Mouse (Mus musculus) lung, postnatal 0 days (tissue): ENCODE data around the gene Gramd1a.

Experiments used
- CTCF ChIP-seq: IDR thresholded peaks from 2 replicates; pipeline ENCODE4 v1.5.1; 2016; ENCODE audit warnings: antibody characterized with exemption, mild to moderate bottlenecking
- EP300 ChIP-seq: IDR thresholded peaks from 2 replicates; pipeline ENCODE4 v1.6.1; 2016; ENCODE audit warnings: antibody characterized with exemption, mild to moderate bottlenecking, control low read depth

DNA sequence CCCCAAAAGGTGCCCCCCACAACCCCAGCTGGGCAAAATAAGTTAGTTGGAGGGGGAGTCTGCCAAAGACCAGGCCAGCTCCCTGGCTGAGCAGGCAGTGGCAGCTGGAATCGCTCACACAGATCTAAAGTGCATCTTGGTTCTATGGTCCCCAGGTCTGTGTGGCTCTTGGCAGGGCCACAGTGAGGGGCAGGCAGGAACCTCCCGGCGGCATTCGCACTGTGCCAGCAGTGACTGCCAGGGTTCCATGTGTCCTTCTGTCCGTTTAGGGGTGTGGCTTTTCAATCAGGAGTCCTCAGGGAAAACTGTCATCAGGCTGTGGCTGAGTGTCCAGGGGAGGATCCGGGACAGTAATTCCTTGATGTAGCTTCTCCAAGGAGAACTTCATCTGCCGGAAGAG is 25.5 kb downstream of the Gramd1a start:
- TF ChIP-seq EP300 (no peak), CTCF (no peak)
